Mouse (Mus musculus) testis, adult 2 months (tissue): Measurements from ENCODE around the gene Chst8. TPM values are rescaled to one million over a fixed set of nuclear protein-coding genes. Genes with fewer than 3 reads are reported as not detected.

Experiments used
- H3K27ac ChIP-seq: fragments of 200-500 bp; 2 replicates; pipeline ENCODE4 v1.5.1; 2012; ENCODE audit warnings: low read depth, low read length; ENCODE audit not compliant: control insufficient read depth, insufficient read depth
- H3K27me3 ChIP-seq: fragments of 200-500 bp; 2 replicates; pipeline ENCODE4 v1.6.1; 2012; ENCODE audit warnings: mild to moderate bottlenecking, low read length, moderate library complexity; ENCODE audit not compliant: control insufficient read depth, insufficient read depth
- H3K36me3 ChIP-seq: fragments of 200-500 bp; 2 replicates; pipeline ENCODE4 v1.6.1; 2012; ENCODE audit warnings: mild to moderate bottlenecking, low read length; ENCODE audit not compliant: control insufficient read depth, insufficient read depth
- H3K4me1 ChIP-seq: fragments of 200-500 bp; 2 replicates; pipeline ENCODE4 v1.6.1; 2012; ENCODE audit warnings: low read length; ENCODE audit not compliant: control insufficient read depth, insufficient read depth
- H3K4me3 ChIP-seq: fragments of 200-500 bp; 2 replicates; pipeline ENCODE4 v1.5.1; 2012; ENCODE audit warnings: low read depth, mild to moderate bottlenecking, low read length, moderate library complexity, mixed read lengths; ENCODE audit not compliant: control insufficient read depth
- CTCF ChIP-seq: fragments of 200-500 bp; IDR thresholded peaks from 2 replicates; pipeline ENCODE4 v1.5.1; 2012; ENCODE audit warnings: low read depth, mild to moderate bottlenecking, inconsistent platforms, low read length, moderate library complexity; ENCODE audit not compliant: control insufficient read depth, insufficient read depth, insufficient replicate concordance
- POLR2A ChIP-seq: fragments of 200-500 bp; IDR thresholded peaks from 2 replicates; pipeline ENCODE4 v1.6.1; 2012; ENCODE audit warnings: low read depth, mild to moderate bottlenecking, inconsistent platforms, low read length, moderate library complexity; ENCODE audit not compliant: control insufficient read depth
- polyA plus RNA-seq: library from polyadenylated mRNA; depleted of rRNA; stranded (reverse); fragments of >200 nt; gene quantifications from 2 replicates; pipeline ENCODE4 v1.2.3, GENCODE M21; 2012

Gene Chst8
- polyA plus RNA-seq, 1 experiment, result not detected

DNA sequence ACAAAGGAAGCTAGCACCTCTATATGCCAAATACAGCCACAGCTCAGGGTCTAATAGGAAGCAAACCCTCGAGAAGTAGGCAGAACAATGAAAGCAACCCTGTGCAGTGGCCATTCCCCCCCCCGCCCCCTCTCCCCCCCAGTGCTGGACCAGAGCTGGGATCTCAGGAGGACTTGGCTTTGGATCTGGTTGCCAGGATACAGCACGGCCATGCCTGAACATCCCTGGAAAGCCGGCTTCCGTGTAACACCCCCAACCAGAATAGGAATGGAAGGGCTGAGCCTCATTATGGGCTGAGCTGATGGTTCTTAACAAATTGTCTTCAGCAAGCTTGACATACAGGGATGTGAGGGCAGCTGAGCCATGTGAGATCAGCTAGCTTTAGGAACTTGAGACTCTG is 34.9 kb upstream of the Chst8 start:
- no peak overlapping the region for H3K27ac ChIP-seq
- H3K36me3 ChIP-seq, result no peaks in the 10 kb centered on the region
- no peak overlapping the region for H3K4me3 ChIP-seq
- no peaks in the 10 kb centered on the region; the same call in 1 of the 2 replicates for H3K4me1 ChIP-seq
- no peak for TF ChIP-seq CTCF
- TF ChIP-seq POLR2A, result no peak
- no peaks in the 10 kb centered on the region for H3K27me3 ChIP-seq

DNA sequence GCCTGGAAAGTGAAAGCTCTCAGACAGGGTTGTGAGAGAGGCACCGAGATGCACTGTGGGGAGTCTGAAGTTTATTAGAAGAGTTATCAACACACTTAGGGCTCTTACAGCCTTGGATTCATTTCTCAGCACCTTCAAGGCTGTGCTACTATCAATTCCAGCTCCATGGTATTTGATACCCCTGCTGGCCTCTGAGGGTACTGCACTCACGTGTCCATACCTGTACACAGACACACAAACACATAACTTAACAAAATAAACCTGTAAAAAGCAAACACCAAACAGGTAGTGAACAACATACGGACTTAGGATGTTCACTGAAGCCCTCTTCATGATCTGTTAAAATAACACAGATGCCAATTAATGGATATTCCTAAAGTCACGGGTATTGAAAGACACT is 26.2 kb upstream of the Chst8 start:
- Histone ChIP-seq H3K4me1 (no peaks in the 10 kb centered on the region), H3K36me3 (no peaks in the 10 kb centered on the region), H3K27me3 (no peaks in the 10 kb centered on the region), H3K27ac (no peak overlapping the region), H3K4me3 (no peak overlapping the region)
- TF ChIP-seq CTCF (no peak), POLR2A (no peak)

DNA sequence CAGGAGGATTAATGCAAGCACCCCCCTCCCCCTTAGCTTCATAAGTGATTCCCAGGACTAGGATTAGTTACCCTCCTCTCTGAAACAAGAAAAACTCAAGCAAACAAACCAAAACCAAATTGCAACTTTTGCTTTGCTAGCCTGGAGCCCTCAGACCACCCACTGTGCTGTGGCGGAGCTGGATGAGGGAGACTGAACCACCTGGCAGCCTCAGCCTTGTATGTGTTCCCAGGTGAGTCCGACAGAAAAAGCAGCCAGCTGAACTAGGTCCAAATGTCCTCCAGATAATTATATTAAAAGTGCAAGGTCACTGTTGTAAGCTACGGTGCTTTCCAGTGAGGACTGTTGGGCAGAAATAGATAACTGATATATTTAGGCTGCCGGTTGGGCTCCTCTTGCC is 25.7 kb upstream of the Chst8 start:
- H3K4me3 ChIP-seq, result no peak overlapping the region

DNA sequence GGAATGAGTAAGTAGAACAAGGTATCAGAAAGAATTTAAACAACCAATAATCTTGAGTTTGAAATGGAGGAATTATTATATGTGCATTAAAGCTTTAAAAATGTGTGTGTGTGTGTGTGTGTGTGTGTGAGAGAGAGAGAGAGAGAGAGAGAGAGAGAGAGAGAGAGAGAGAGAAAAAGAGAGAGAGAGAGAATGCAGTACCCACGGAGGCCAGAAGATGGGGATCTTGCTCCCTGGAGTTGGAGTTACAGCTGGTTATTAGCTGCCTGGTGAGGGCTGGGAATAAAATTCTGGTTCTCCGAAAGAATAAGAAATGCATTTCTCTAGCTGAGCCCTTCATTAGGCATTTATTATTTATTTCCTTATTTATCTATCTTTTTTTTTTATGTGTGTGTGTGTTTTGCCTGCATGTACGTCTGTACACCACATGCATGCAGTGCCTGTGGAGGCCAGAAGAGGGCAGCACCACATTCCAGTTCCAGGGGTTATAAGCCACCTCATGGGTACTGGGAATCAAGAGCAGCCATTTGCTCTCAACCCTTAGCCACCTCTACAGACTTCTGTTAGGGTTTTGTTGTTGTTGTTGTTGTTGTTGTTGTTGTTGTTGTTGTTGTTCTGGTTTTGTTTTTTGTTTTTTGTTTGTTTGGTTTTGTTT is 13.9 kb upstream of the Chst8 start:
- no peaks in the 10 kb centered on the region for H3K27me3 ChIP-seq
- TF ChIP-seq POLR2A, result no peak
- peak; percentile 88; the same call in 1 of the 2 replicates for TF ChIP-seq CTCF
- no peak overlapping the region for H3K4me3 ChIP-seq
- no peaks in the 10 kb centered on the region for H3K36me3 ChIP-seq
- H3K27ac ChIP-seq, result no peak overlapping the region
- no peaks in the 10 kb centered on the region for H3K4me1 ChIP-seq

More for the DNA sequence above, 25.7 kb upstream of the Chst8 start:
- no peaks in the 10 kb centered on the region for H3K36me3 ChIP-seq
- no peaks in the 10 kb centered on the region for H3K4me1 ChIP-seq
- H3K27me3 ChIP-seq, result no peaks in the 10 kb centered on the region
- no peak overlapping the region for H3K27ac ChIP-seq
- TF ChIP-seq POLR2A, result no peak
- no peak for TF ChIP-seq CTCF

DNA sequence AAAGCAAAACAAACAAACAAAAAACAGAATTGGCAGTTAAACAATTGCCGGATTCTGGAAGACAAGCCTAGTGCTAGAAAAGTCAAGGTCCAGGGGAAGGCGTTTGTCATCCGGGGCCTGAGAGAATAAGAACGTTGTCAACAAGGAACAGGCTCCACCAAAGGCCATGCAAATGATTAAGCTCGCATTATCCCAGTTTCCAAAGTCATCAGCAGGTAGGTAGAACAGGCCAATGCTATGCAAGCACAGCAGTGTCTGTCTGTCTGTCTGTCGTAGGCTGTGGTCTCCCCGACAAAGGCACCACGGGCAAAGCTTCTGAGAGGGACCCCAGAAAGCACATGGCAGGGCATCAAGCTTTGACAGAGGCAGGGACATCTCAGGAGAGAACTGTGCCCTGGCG is 9.1 kb upstream of the Chst8 start:
- no peak for TF ChIP-seq CTCF
- TF ChIP-seq POLR2A, result no peak
- no peak overlapping the region for H3K4me3 ChIP-seq
- H3K36me3 ChIP-seq, result no peaks in the 10 kb centered on the region
- H3K27me3 ChIP-seq, result no peaks in the 10 kb centered on the region
- no peak overlapping the region for H3K27ac ChIP-seq
- H3K4me1 ChIP-seq, result peaks cover 5% of the 10 kb centered on the region

DNA sequence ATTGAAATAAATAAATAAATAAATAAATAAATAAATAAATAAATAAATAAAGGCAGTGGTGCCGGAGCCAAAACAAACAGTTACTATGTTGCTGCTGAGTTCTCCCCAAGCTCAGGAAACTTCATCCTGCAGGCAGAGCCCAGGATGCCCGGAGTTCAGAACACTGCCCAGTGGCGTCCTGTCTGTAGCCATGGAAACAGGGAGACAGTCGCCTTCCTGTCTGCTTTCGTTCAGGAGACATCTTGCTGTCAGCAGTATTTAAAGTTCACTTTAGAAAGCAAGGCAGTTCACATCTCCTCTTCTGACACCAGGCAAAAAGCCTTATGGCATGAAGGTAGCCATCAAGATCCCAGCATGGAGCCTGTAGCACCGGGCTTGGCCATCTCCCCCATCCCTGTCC is 8.0 kb upstream of the Chst8 start:
- Histone ChIP-seq H3K27me3 (no peaks in the 10 kb centered on the region), H3K27ac (no peak overlapping the region), H3K4me3 (no peak overlapping the region), H3K36me3 (no peaks in the 10 kb centered on the region), H3K4me1 (peaks cover 5% of the 10 kb centered on the region)
- TF ChIP-seq POLR2A (no peak), CTCF (no peak)

DNA sequence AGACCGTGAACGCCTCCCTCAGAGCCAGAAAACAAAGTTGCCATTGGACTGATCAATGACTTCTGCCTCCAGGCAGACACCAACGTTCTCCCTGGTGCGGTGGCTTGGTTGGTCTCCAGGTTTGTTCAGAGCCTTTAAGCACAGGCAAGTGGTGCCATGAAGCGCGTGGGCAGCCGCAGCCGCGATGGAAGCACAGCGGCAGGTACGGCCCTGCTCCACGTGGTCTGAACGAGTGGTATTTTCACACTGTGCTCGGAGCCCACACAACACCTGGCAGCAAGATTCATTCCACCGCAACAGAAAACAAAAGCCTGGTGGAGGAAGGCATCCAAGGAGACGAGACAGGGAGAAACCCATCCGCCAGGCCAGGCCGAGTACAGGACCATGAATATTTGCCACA is 7.3 kb upstream of the Chst8 start:
- no peaks in the 10 kb centered on the region for H3K36me3 ChIP-seq
- peak overlapping the region; percentile 76 for H3K4me3 ChIP-seq
- no peaks in the 10 kb centered on the region for H3K27me3 ChIP-seq
- peaks cover 5% of the 10 kb centered on the region for H3K4me1 ChIP-seq
- TF ChIP-seq POLR2A (no peak), CTCF (no peak)
- no peak overlapping the region for H3K27ac ChIP-seq

DNA sequence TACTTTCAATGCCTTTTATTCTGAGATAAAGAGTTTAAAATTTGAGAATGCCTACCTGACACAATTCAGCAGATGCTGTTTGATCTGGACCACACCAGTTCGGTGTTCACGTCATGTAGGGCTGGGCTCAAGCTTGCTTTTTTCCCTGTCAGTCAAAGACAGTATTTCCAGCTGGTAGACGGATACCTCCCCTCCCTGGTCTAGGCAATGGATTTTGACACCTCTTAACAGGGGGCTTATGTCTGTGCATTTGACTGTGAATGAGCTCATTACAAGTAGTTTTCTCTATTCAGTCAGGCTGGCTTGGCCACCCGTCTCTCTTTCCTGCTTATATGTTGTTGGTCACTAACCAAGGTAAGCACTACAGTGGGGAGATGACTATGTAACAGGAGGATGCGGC is 6.1 kb upstream of the Chst8 start:
- Histone ChIP-seq H3K36me3 (no peaks in the 10 kb centered on the region), H3K27ac (no peak overlapping the region), H3K4me3 (no peak overlapping the region), H3K27me3 (no peaks in the 10 kb centered on the region), H3K4me1 (peaks cover 5% of the 10 kb centered on the region)
- no peak for TF ChIP-seq POLR2A
- no peak for TF ChIP-seq CTCF
